Mouse (Mus musculus) left cerebral cortex, adult 9 months (tissue): ENCODE results near the gene Bud31.
"Not testable (repeated sequence)": the region's sequence is repeated elsewhere in the genome, so short reads cannot be mapped to it uniquely, and the experiment has no call there.

Experiments used
- DNase-seq, 2 experiments: peaks; one replicate each; pipeline ENCODE4 v3.0.0; 2022; ENCODE audit warnings: low spot score in 2 of 2

Bud31 gene

GRCm38 (mm10) chr5:145139571-145140519 lies at the start of gene Bud31, which contains the start of gene Pdap1:
Gene Bud31, plus strand, starts transcription at chr5:145140362.
Gene Pdap1, minus strand, starts transcription at chr5:145140238.
- peak; percentile 82 to 95 for DNase-seq

DNA sequence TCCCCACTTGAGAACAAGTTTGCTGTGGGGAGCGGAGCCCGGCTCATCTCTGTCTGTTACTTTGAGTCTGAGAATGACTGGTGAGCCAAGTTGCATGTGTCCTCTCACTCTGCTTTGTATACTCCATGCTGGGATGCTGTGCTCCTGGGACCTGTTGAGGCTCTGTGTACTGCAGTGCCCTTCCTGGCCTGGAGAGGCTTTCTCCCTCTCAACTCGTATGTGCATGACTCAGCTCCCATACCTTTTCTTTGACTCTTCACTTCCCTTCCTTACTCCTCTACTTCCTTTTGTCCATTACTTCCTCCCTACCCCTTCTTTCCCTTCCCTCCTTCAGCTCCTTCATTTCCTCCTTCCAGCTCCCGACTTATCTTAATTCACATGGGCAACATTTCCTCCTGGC lies 44.0 kb upstream of the Bud31 start:
- DNase-seq = no peak

GRCm38 (mm10) chr5:145098340-145098821 lies 41.8 kb upstream of the Bud31 start:
- DNase-seq = no peak

- DNase-seq = no peak
These were observed 39.2 kb upstream of the Bud31 start for GRCm38 (mm10) chr5:145100960-145101359.

GRCm38 (mm10) chr5:145101451-145101850 lies 38.7 kb upstream of the Bud31 start:
- not testable (repeated sequence) for DNase-seq

GRCm38 (mm10) chr5:145102706-145103105 lies 37.5 kb upstream of the Bud31 start:
- DNase-seq = no peak

- peak; percentile 50 to 57 for DNase-seq
These were observed 35.8 kb upstream of the Bud31 start for GRCm38 (mm10) chr5:145104328-145104727.

GRCm38 (mm10) chr5:145105694-145106275 lies 34.4 kb upstream of the Bud31 start:
- no peak for DNase-seq

GRCm38 (mm10) chr5:145110401-145110800 lies 29.8 kb upstream of the Bud31 start:
- no peak for DNase-seq

GRCm38 (mm10) chr5:145112566-145112965 lies 27.6 kb upstream of the Bud31 start:
- no peak for DNase-seq

GRCm38 (mm10) chr5:145113416-145113815 lies 26.7 kb upstream of the Bud31 start:
- DNase-seq = no peak

- no peak for DNase-seq
These were observed 26.0 kb upstream of the Bud31 start, which contains the start of gene Arpc1b for GRCm38 (mm10) chr5:145114071-145114605. Gene Arpc1b, plus strand, starts transcription at chr5:145114215.

GRCm38 (mm10) chr5:145114606-145115473 lies 25.3 kb upstream of the Bud31 start:
- DNase-seq = no peak

GRCm38 (mm10) chr5:145115736-145116135 lies 24.4 kb upstream of the Bud31 start:
- no peak for DNase-seq

GRCm38 (mm10) chr5:145116316-145116715 lies 23.8 kb upstream of the Bud31 start:
- DNase-seq = no peak

- peak in 1 of 2 experiments; percentile 55 for DNase-seq
These were observed 23.2 kb upstream of the Bud31 start for GRCm38 (mm10) chr5:145116916-145117315.

DNA sequence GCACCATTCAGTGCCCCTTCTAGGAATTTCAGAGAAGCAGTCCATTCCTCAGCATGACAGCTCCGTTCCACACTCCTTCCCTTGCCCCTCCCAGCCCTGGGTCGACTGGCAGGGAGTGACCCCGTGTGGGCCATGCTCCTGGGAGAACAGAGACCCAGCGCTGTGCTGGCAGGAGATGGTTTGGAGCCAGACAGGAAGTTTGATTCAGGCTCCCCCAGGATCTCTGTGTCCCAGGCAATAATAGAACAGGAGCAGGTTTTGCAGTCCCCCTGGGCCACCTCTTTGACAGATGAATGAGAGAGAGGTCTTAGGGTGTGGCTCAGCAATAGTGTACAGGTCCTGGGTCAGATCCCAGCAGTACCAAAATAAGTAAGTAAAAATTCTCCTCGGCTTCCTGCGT lies 22.2 kb upstream of the Bud31 start:
- DNase-seq = no peak

DNA sequence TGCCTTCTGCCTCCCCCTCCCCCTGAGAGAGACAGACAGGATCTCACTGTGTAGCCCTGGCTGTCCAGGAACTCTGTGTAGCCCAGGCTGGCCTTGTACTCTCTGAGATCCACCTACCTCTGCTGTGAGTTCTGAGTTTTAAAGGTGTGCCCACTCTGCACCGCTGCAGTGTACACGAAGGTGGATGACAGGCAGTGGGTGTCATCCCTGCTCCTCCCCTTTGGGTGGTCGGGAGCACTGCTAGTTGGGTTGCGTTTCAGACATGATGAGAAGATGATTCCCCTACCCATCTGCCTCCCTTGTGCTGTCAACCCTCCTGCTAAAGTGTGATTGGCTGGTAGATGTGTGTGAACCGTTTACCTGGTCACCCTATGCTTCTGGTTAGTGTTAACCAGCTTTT lies 21.7 kb upstream of the Bud31 start:
- no peak for DNase-seq

DNA sequence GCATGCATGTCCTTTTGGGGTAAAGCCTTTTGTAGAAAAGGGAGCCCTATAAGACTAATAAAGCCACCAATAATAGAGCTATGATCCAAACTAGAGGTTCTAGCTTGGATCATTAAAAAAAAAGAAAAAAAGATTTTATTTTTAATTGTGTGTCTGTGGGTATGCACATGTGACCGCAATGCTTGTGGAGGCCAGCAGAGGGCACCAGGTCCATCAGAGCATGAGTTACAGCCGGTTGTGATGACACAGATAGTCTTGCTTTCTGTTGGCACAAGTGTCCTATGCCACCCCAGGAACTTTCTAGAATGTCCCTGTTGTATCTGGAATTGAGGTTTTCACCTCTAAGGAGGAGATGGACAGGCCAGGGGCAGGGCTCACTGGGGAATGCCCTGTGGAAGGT lies 20.8 kb upstream of the Bud31 start:
- DNase-seq = no peak

DNA sequence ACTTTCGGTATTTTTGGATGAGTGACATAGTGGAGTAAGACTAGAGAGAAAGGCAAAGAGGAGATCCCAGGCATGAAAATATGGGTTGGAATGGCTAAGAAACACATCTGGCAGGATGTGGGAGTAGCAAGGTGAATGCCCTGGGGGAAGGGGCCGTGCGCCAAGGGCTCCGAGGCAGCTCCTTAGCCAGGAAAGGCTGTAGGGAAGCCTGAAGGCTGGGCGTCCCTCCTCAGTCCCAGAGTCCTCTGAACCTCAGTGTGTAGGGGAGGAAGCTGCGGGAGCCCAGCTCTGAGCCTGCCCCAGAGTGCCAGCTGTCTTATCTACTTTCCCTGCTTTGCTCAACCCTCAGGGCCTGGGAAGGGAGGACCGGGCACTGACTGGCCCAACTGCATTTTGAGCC lies 19.2 kb upstream of the Bud31 start:
- no peak for DNase-seq

- no peak for DNase-seq
These were observed 16.8 kb upstream of the Bud31 start for GRCm38 (mm10) chr5:145123396-145123795.
